Mouse (Mus musculus): ENCODE results near the gene Elmsan1.
A peak's percentile ranks its signal among the peaks of the same experiment; 100 is the strongest.

- TF ChIP-seq CTCF (conservative IDR thresholded peaks at IDR 0.05; ENCODE audit: insufficient read depth, insufficient read length, low read depth, low read length) (peak; percentile 55), POLR2A (IDR thresholded peaks at IDR 0.05; ENCODE audit: low read depth, low read length) (no peak)
Observed at GRCm38 (mm10) chr12:84147954-84148621, 70.6 kb downstream of the Elmsan1 start, which contains the start of gene Pnma1.

All from kidney, adult 2 months (tissue).